Mouse (Mus musculus) T-helper 2 cell (primary cell): ENCODE measurements around the gene Adam12.

Experiments used
- in situ Hi-C: fragments of 300-600 bp; cut with MboI, MseI; formaldehyde crosslinking; loops from one replicate; pipeline ENCODE4 v1.15.1; 2025; ENCODE audit warnings: high pct_unique_total_duplicates

Adam12 gene

GRCm38 (mm10) chr7:134151330-134151729 is 80.6 kb downstream of the Adam12 start:
- in situ Hi-C loops, result no loop called here

GRCm38 (mm10) chr7:134150305-134150704 is 81.6 kb downstream of the Adam12 start:
- in situ Hi-C loops, result no loop called here

GRCm38 (mm10) chr7:134149351-134149750 is 82.6 kb downstream of the Adam12 start:
- in situ Hi-C loops, result no loop called here

GRCm38 (mm10) chr7:134147561-134147960 is 84.4 kb downstream of the Adam12 start:
- in situ Hi-C loops, result no loop called here

GRCm38 (mm10) chr7:134146821-134147220 is 85.1 kb downstream of the Adam12 start:
- in situ Hi-C loops, result no loop called here

- in situ Hi-C loops, result no loop called here
Observed at GRCm38 (mm10) chr7:134144111-134144510, 87.8 kb downstream of the Adam12 start.

- in situ Hi-C loops, result no loop called here
Observed at GRCm38 (mm10) chr7:134139291-134139949, 92.5 kb downstream of the Adam12 start.

GRCm38 (mm10) chr7:134132323-134132722 is 99.6 kb downstream of the Adam12 start:
- in situ Hi-C loops, result no loop called here

- in situ Hi-C loops, result no loop called here
Observed at GRCm38 (mm10) chr7:134128087-134128522, 103.8 kb downstream of the Adam12 start.

GRCm38 (mm10) chr7:134121397-134121796 is 110.5 kb downstream of the Adam12 start:
- in situ Hi-C loops, result no loop called here

GRCm38 (mm10) chr7:134115438-134115837 is 116.5 kb downstream of the Adam12 start:
- in situ Hi-C loops, result no loop called here

- in situ Hi-C loops, result no loop called here
Observed at GRCm38 (mm10) chr7:134114311-134115188, 117.4 kb downstream of the Adam12 start.

- in situ Hi-C loops, result no loop called here
Observed at GRCm38 (mm10) chr7:134113829-134114228, 118.1 kb downstream of the Adam12 start.

GRCm38 (mm10) chr7:134110116-134110515 is 121.8 kb downstream of the Adam12 start:
- in situ Hi-C loops, result no loop called here

- in situ Hi-C loops, result no loop called here
Observed at GRCm38 (mm10) chr7:134107849-134108248, 124.1 kb downstream of the Adam12 start.

- in situ Hi-C loops, result no loop called here
Observed at GRCm38 (mm10) chr7:134099010-134099409, 132.9 kb downstream of the Adam12 start.

- in situ Hi-C loops, result no loop called here
Observed at GRCm38 (mm10) chr7:134097861-134098260, 134.1 kb downstream of the Adam12 start.

- in situ Hi-C loops, result no loop called here
Observed at GRCm38 (mm10) chr7:134093871-134094270, 138.1 kb downstream of the Adam12 start.

- in situ Hi-C loops, result no loop called here
Observed at GRCm38 (mm10) chr7:134090764-134091163, 141.2 kb downstream of the Adam12 start.

- in situ Hi-C loops, result no loop called here
Observed at GRCm38 (mm10) chr7:134090256-134090655, 141.7 kb downstream of the Adam12 start.

GRCm38 (mm10) chr7:134088548-134089347 is 143.2 kb downstream of the Adam12 start:
- in situ Hi-C loops, result no loop called here

- in situ Hi-C loops, result no loop called here
Observed at GRCm38 (mm10) chr7:134085396-134085795, 146.6 kb downstream of the Adam12 start.
